ENCODE assay signal across 1 mouse cellular context in genomic region chr6:113465602-113466001, GRCm38 (mm10).
TF ChIP-seq lines count a peak whose summit lies in the region.

No protein-coding gene starts in this region.

TF ChIP-seq in CH12.LX, 34 proteins besides CTCF, POLR2A, EP300 and RAD21:
- TF ChIP-seq SMC3 (IDR thresholded peaks at IDR 0.05; ENCODE audit: low read depth, low read length), result 0 out of 2 replicates have a peak, but pooled peaks have one; percentile 12
- no peak for TF ChIP-seq MAFK (IDR thresholded peaks at IDR 0.05; ENCODE audit: insufficient replicate concordance, low read length)
